Mouse (Mus musculus): ENCODE results near the gene Tssk1. TPM values are rescaled to one million over a fixed set of nuclear protein-coding genes. Genes with fewer than 3 reads are reported as not detected.
A peak's percentile ranks its signal among the peaks of the same experiment; 100 is the strongest.

Gene Tssk1
- polyA plus RNA-seq, 1 experiment from 2014 or later: 0.06 TPM

DNA sequence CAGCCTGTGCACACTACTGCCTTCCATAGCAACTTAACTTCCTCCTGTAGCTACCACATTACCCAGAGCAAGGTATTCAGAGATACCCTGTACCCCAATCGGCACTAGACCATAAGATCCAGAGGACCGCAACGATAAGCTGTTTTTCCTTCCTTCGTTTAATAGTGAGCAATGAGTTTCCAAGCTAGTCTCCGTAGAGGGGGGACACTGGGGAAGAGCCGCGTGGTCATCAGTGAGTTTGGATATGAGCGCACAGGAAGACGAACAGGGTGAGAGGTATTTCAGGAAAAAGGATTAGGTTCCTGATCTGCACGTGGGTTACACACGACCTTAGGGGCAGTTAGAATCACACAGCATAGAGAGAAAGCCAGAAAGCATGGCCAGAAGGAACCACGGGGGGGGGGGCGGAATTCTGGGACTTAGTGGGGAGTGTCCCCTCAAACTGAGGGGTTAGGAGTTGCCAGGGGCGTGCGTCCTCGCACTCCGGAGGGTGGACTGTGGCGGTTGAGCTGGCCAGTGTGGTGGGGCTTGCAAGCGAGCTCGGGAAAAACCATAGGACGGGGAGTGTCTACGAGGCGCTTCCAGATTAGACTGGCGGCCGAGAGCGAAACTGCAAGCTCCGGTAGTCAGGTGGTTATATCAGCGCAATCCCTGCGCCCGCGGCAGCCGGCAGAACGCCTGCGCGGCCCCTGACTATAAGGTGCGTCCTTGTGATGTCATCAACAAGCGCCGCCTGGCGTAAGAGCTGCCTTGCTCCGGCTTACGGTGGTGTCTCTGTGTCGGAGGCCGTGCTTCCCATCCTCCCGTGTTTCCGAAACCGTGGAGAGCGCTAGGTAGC is 27.5 kb downstream of the Tssk1 start:
- peaks cover 4% of the 10 kb centered on the region for H3K36me3 ChIP-seq (ENCODE audit: control insufficient read depth, insufficient read depth, low read length)
- H3K9ac ChIP-seq (ENCODE audit: low read length): peak overlapping the region; percentile 86
- peak overlapping the region; percentile 88 for H3K27ac ChIP-seq (replicated peaks)
- H3K4me3 ChIP-seq (ENCODE audit: low read depth, low read length): peak overlapping the region; percentile 73
- DNase-seq (ENCODE audit: low spot score): peak; percentile 96
- no peaks in the 10 kb centered on the region for H3K9me3 ChIP-seq (ENCODE audit: control insufficient read depth, low read length)
- peak; percentile 96 for ATAC-seq (ENCODE audit: low FRiP score, low TSS enrichment)
- peak overlapping the region; percentile 96 for H3K4me2 ChIP-seq (replicated peaks; ENCODE audit: low read depth)
- WGBS: under 1% methylated on average over 47 of the region's 47 CpGs
- TF ChIP-seq EP300 (optimal IDR thresholded peaks at IDR 0.05): no peak
- peak; percentile 71 for TF ChIP-seq CTCF (IDR thresholded peaks at IDR 0.05; ENCODE audit: low read depth)
- peaks cover 2% of the 10 kb centered on the region; the same call in 1 of the 2 replicates for H3K4me1 ChIP-seq (replicated peaks; ENCODE audit: control insufficient read depth, insufficient read depth)
- peaks cover 1% of the 10 kb centered on the region; the same call in 1 of the 2 replicates for H3K27me3 ChIP-seq (ENCODE audit: control insufficient read depth, insufficient read depth, low read length)

DNA sequence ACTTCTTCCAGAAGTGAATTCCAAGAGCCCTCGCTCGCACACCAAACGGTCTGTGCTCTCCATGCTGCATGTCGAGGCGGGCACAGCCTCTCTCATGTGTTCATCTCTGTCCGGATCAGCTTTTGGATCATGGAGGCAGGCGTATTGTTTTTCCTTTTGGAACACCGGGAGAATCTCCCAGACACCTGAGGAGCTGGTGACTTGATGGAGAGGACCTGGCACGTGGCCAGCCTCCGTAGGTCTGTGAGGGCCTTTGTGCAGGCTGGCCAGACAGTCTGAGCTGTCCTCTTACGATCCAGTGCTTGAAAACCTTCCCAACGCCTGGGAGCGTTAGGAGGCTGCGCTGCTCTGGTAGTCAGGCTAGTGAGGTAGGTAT is 28.1 kb downstream of the Tssk1 start:
- H3K9me3 ChIP-seq (ENCODE audit: control insufficient read depth, low read length): no peaks in the 10 kb centered on the region
- TF ChIP-seq EP300 (optimal IDR thresholded peaks at IDR 0.05) (no peak), CTCF (IDR thresholded peaks at IDR 0.05; ENCODE audit: low read depth) (no peak)
- peak overlapping the region; percentile 88 for H3K27ac ChIP-seq (replicated peaks)
- peak overlapping the region; percentile 73 for H3K4me3 ChIP-seq (ENCODE audit: low read depth, low read length)
- WGBS: 1% methylated on average over 14 of the region's 14 CpGs
- H3K4me1 ChIP-seq (replicated peaks; ENCODE audit: control insufficient read depth, insufficient read depth): peaks cover 2% of the 10 kb centered on the region; the same call in 1 of the 2 replicates
- no peaks in the 10 kb centered on the region for H3K27me3 ChIP-seq (ENCODE audit: control insufficient read depth, insufficient read depth, low read length)
- H3K4me2 ChIP-seq (replicated peaks; ENCODE audit: low read depth): peak overlapping the region; percentile 96
- peaks cover 4% of the 10 kb centered on the region for H3K36me3 ChIP-seq (ENCODE audit: control insufficient read depth, insufficient read depth, low read length)
- H3K9ac ChIP-seq (ENCODE audit: low read length): peak overlapping the region; percentile 86
- DNase-seq (ENCODE audit: low spot score) (no peak), ATAC-seq (ENCODE audit: low FRiP score, low TSS enrichment) (no peak)

DNA sequence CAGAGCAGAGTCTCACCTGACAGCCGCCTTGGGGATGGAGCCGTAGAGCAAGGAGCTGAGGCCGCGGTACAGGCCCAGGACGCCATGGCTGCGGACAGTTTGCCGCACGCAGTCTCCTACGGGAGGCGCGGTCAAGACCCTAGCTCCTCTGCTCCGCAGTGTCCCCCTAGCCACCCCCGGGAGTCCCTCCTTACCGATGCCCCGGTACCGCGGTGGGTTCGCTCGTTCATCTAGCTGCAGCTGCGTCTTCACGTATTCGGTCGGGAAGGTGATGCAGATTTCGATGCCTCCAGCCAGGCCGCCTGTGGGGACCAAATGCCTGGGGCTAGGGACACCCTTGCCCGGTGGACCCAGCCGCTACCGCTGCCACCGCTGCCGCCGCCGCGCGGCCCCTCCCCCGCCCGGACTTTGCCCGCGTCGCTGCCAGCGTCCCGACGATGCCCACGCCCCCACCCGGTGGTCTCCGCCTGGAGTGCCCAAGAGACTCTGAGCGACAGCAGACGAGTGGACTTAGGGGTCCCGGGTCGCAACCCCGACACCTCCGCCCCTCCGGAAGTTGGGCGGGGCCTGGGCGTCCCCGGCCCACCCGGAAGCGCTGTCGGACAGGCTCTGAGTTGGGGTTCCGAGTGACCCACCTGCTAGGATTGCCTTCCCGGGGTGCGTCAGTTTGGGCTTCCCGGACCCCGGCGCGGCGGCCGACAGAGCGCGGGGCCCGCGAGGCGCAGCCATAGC is 33.5 kb downstream of the Tssk1 start:
- WGBS: under 1% methylated on average over 68 of the region's 72 CpGs
- peaks cover 4% of the 10 kb centered on the region for H3K36me3 ChIP-seq (ENCODE audit: control insufficient read depth, insufficient read depth, low read length)
- ATAC-seq (ENCODE audit: low FRiP score, low TSS enrichment) (peak; percentile 17), DNase-seq (ENCODE audit: low spot score) (peak; percentile 69)
- TF ChIP-seq CTCF (IDR thresholded peaks at IDR 0.05; ENCODE audit: low read depth) (no peak), EP300 (optimal IDR thresholded peaks at IDR 0.05) (no peak)
- H3K9ac ChIP-seq (ENCODE audit: low read length): peak overlapping the region; percentile 84
- H3K27ac ChIP-seq (replicated peaks): peak overlapping the region; percentile 94
- H3K4me2 ChIP-seq (replicated peaks; ENCODE audit: low read depth): peak overlapping the region; percentile 98
- no peaks in the 10 kb centered on the region for H3K27me3 ChIP-seq (ENCODE audit: control insufficient read depth, insufficient read depth, low read length)
- H3K9me3 ChIP-seq (ENCODE audit: control insufficient read depth, low read length): no peaks in the 10 kb centered on the region
- H3K4me1 ChIP-seq (replicated peaks; ENCODE audit: control insufficient read depth, insufficient read depth): peaks cover 2% of the 10 kb centered on the region; the same call in 1 of the 2 replicates
- peak overlapping the region; percentile 75 for H3K4me3 ChIP-seq (ENCODE audit: low read depth, low read length)

DNA sequence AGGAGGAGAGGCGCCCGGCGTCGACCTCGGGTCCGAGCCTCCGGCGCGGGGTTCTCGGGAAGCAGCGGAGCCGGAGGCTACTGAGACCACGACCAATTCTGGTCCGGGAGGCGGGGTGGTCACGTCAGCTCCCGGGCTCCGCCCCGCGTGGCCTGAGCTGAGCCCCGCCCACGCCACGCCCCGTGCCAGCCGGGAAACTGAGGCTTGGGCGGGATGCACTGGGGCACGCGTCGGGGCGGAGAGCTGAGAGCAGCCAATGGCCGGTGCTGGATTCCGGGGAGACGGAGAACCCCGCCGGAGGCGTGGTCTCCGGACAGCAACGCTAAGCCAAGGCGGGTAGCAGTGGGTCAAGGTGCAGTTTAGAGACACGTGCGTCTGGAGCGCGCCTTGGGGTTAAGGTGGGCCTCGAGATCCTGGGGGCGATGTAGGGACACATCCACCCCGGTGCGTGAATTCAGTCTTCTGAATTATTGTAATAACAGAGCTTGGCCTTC is 34.1 kb downstream of the Tssk1 start, which contains the start of gene Slc25a1:
TSS of gene Slc25a1 (minus strand) at position 133 of the 494 bp plus-strand sequence.
- peak within 1 kb of the TSS; percentile 94 for H3K27ac ChIP-seq (replicated peaks)
- peak; percentile 77 for ATAC-seq (ENCODE audit: low FRiP score, low TSS enrichment)
- DNase-seq (ENCODE audit: low spot score): peak; percentile 90
- peak within 1 kb of the TSS; percentile 75 for H3K4me3 ChIP-seq (ENCODE audit: low read depth, low read length)
- H3K27me3 ChIP-seq (ENCODE audit: control insufficient read depth, insufficient read depth, low read length): no peaks in the 10 kb centered on the region
- H3K9ac ChIP-seq (ENCODE audit: low read length): peak within 1 kb of the TSS; percentile 84
- H3K9me3 ChIP-seq (ENCODE audit: control insufficient read depth, low read length): no peaks in the 10 kb centered on the region
- WGBS: 1% methylated on average over 42 of the region's 47 CpGs
- TF ChIP-seq CTCF (IDR thresholded peaks at IDR 0.05; ENCODE audit: low read depth) (no peak), EP300 (optimal IDR thresholded peaks at IDR 0.05) (no peak)
- peak within 1 kb of the TSS; percentile 98 for H3K4me2 ChIP-seq (replicated peaks; ENCODE audit: low read depth)
- peaks cover 4% of the 10 kb centered on the region for H3K36me3 ChIP-seq (ENCODE audit: control insufficient read depth, insufficient read depth, low read length)
- H3K4me1 ChIP-seq (replicated peaks; ENCODE audit: control insufficient read depth, insufficient read depth): no peaks in the 10 kb centered on the region

DNA sequence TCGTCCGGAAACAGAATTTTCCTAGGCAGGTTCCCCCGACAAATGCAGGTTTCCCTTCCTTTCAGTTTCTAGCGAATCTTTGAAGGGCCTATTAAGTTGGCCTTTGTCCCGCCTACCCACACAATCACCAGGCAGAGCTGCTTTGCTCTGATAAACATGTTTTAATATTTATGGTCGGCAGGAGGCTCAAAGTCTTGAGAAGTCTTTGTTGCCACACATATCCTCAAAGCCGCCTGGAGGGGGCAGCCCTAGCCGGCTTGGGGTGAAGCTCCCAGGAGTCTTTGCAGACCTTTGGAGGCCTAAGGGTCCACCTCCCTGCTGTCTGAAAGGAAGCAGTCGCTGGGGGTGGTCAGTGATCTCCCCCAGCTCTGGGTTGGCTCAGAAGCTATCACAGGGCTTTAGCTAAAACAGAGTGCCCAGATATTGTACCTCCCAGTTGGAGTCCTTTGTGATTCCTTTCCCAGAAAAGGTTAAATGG is 34.6 kb downstream of the Tssk1 start:
- peak; percentile 86 for TF ChIP-seq CTCF (IDR thresholded peaks at IDR 0.05; ENCODE audit: low read depth)
- no peak for TF ChIP-seq EP300 (optimal IDR thresholded peaks at IDR 0.05)
- H3K9ac ChIP-seq (ENCODE audit: low read length): peak overlapping the region; percentile 84
- H3K4me2 ChIP-seq (replicated peaks; ENCODE audit: low read depth): peak overlapping the region; percentile 98
- H3K9me3 ChIP-seq (ENCODE audit: control insufficient read depth, low read length): no peaks in the 10 kb centered on the region
- peaks cover 4% of the 10 kb centered on the region for H3K36me3 ChIP-seq (ENCODE audit: control insufficient read depth, insufficient read depth, low read length)
- DNase-seq (ENCODE audit: low spot score) (peak; percentile 89), ATAC-seq (ENCODE audit: low FRiP score, low TSS enrichment) (peak; percentile 79)
- under 1% methylated on average over 9 of the region's 9 CpGs for WGBS
- peak overlapping the region; percentile 94 for H3K27ac ChIP-seq (replicated peaks)
- H3K4me1 ChIP-seq (replicated peaks; ENCODE audit: control insufficient read depth, insufficient read depth): no peaks in the 10 kb centered on the region
- peak overlapping the region; percentile 75 for H3K4me3 ChIP-seq (ENCODE audit: low read depth, low read length)
- no peaks in the 10 kb centered on the region for H3K27me3 ChIP-seq (ENCODE audit: control insufficient read depth, insufficient read depth, low read length)
